Mouse (Mus musculus) megakaryocyte, embryonic 14.5 days (primary cell): ENCODE measurements around the gene Mapkapk2. TPM values are rescaled to one million over a fixed set of nuclear protein-coding genes. Genes with fewer than 3 reads are reported as not detected.

ENCODE experiments used
- H3K27me3 ChIP-seq: replicated peaks from 2 replicates; pipeline ENCODE3; 2012; ENCODE audit warnings: inconsistent platforms
- H3K36me3 ChIP-seq: replicated peaks from 2 replicates; pipeline ENCODE3; 2012; ENCODE audit warnings: low read length, inconsistent platforms, mixed read lengths
- H3K4me1 ChIP-seq: 2 replicates; pipeline ENCODE4 v1.6.1; 2012; ENCODE audit warnings: inconsistent platforms
- H3K4me3 ChIP-seq: replicated peaks from 2 replicates; pipeline ENCODE3; 2012; ENCODE audit warnings: moderate library complexity, mild to moderate bottlenecking, inconsistent platforms
- H3K9me3 ChIP-seq: 2 replicates; pipeline ENCODE4 v1.6.1; 2012; ENCODE audit warnings: inconsistent platforms
- FLI1 ChIP-seq: IDR thresholded peaks from 2 replicates; pipeline ENCODE4 v1.6.1; 2012; ENCODE audit warnings: low read length, inconsistent platforms, mixed read lengths
- GATA1 ChIP-seq: IDR thresholded peaks from 3 replicates; pipeline ENCODE4 v1.6.1; 2012; ENCODE audit warnings: mixed read lengths, low read length, inconsistent platforms, borderline replicate concordance
- polyA plus RNA-seq: library from polyadenylated mRNA; stranded (reverse); fragments of >175 nt; gene quantifications from 2 replicates; pipeline ENCODE4 v1.2.3, GENCODE M21; 2012; ENCODE audit warnings: low replicate concordance; ENCODE audit not compliant: insufficient read depth

The Mapkapk2 gene
- polyA plus RNA-seq, 1 experiment, result 178 TPM

DNA sequence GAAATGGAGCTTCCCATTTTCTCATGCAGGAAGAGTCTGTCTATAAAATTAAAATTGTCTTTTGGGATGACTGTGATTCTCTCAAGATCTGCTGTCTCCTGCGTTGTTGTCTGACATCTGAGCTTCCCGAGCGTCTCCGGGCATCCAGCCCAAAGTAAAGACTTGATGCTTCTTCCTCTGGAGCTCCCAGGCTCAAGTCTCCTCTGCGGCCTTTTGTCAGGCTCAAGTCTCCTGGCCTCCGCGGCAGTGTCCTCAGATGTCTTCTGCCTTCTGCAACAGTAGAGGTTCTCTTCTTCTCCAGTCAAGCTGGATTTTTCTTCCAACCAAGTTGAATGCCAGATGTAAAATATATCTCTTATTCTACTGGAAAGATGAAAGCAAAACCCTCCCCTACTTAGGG lies 28.6 kb downstream of the Mapkapk2 start:
- Histone ChIP-seq H3K27me3 (no peaks in the 10 kb centered on the region), H3K9me3 (no peaks in the 10 kb centered on the region), H3K36me3 (peaks cover 58% of the 10 kb centered on the region), H3K4me1 (peaks cover 89% of the 10 kb centered on the region), H3K4me3 (no peak overlapping the region)
- TF ChIP-seq GATA1 (no peak), FLI1 (no peak)

DNA sequence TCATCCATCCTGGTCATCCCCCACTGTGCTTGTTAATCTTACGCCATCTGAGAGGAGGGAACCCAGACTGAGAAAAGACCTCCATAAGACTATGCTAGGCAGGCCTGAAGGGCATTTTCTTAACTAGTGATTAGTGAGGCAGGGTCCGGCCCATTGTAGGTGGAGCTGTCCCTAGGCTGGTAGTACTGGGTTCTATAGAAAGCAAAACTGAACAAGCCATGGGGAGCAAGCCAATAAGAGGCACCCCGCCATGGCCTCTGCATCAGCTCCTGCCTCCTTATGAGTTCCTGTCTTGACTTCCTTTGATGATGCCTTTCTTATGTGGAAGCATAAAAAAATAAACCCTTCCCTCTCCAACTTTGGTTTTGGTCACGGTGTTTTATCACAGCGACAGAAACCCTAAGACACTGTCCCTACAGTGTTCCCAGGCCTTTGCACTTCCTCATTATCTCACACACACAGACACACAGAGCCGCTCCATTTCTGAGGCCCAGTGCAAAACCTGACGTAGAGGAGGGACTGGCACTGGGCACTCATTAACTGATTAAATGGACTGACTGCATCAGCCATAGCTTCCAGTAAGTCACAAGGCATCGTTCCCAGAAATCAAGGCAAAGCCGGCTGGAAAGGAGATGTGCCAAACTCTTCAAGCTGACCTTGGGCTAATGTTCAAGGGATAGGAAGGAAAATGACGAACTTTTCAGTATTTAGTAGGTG lies 29.5 kb downstream of the Mapkapk2 start:
- no peaks in the 10 kb centered on the region for H3K27me3 ChIP-seq
- peaks cover 60% of the 10 kb centered on the region for H3K36me3 ChIP-seq
- no peak for TF ChIP-seq GATA1
- no peak for TF ChIP-seq FLI1
- peaks cover 89% of the 10 kb centered on the region for H3K4me1 ChIP-seq
- peak overlapping the region; percentile 80 for H3K4me3 ChIP-seq
- H3K9me3 ChIP-seq, result no peaks in the 10 kb centered on the region

DNA sequence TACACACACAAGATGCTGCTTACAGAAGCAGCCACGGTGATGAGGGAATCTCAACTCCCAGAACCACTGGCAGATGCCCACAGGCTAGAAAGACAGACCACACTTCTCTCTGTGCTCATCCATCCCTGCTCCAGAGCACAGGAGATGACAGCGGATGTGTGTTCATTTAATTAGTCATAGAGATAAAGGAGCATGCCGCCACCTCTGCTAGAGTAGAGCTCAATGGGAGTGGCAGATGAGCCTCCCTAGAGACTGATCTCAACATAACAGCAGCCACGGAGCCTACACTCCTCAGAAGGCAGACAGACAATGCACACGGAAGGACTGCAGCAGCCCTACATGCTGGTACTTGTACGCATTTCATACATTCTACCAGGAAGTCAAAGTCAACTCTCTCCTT lies 33.4 kb downstream of the Mapkapk2 start:
- H3K27me3 ChIP-seq, result no peaks in the 10 kb centered on the region

GRCm38 (mm10) chr1:131062821-131063220 lies 34.8 kb downstream of the Mapkapk2 start:
- Histone ChIP-seq H3K4me1 (peaks cover 91% of the 10 kb centered on the region), H3K36me3 (peaks cover 69% of the 10 kb centered on the region), H3K4me3 (peak overlapping the region; percentile 25), H3K9me3 (no peaks in the 10 kb centered on the region), H3K27me3 (no peaks in the 10 kb centered on the region)
- TF ChIP-seq GATA1, result no peak
- no peak for TF ChIP-seq FLI1

More for the DNA sequence above, 33.4 kb downstream of the Mapkapk2 start:
- Histone ChIP-seq H3K4me3 (peak overlapping the region; percentile 47), H3K4me1 (peaks cover 91% of the 10 kb centered on the region), H3K9me3 (no peaks in the 10 kb centered on the region), H3K36me3 (peaks cover 66% of the 10 kb centered on the region)
- no peak for TF ChIP-seq GATA1
- no peak for TF ChIP-seq FLI1

- peaks cover 85% of the 10 kb centered on the region for H3K4me1 ChIP-seq
- H3K27me3 ChIP-seq, result no peaks in the 10 kb centered on the region
- H3K4me3 ChIP-seq, result peak overlapping the region; percentile 38
- peaks cover 69% of the 10 kb centered on the region for H3K36me3 ChIP-seq
- no peak for TF ChIP-seq GATA1
- no peak for TF ChIP-seq FLI1
- no peaks in the 10 kb centered on the region for H3K9me3 ChIP-seq
Observed at GRCm38 (mm10) chr1:131061740-131062254, 35.8 kb downstream of the Mapkapk2 start.

- peaks cover 82% of the 10 kb centered on the region for H3K4me1 ChIP-seq
- peaks cover 75% of the 10 kb centered on the region for H3K36me3 ChIP-seq
- TF ChIP-seq FLI1, result no peak
- no peak for TF ChIP-seq GATA1
- no peaks in the 10 kb centered on the region for H3K27me3 ChIP-seq
- H3K9me3 ChIP-seq, result no peaks in the 10 kb centered on the region
- H3K4me3 ChIP-seq, result peak overlapping the region; percentile 73
Observed at GRCm38 (mm10) chr1:131060290-131061253, 37.1 kb downstream of the Mapkapk2 start.

DNA sequence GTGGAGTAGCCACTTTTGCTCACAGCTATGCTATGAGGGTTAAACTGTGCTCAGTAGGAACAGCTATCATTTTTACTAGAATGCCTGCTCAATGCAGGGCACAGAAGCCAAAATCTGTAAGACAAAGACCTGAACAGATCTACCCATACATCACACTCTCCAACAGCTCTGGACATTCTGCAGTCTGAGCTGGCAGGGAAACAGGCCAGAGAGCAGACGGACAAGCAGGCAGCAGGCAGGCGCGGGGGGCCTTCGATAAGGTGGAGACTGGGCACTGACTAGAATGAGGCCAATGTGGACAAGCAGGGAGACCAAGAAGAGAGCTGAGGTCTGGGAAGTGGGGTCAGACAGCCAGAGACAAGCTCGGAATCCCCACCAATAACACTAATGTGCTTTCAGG lies 37.8 kb downstream of the Mapkapk2 start:
- H3K36me3 ChIP-seq, result peaks cover 79% of the 10 kb centered on the region
- no peaks in the 10 kb centered on the region for H3K9me3 ChIP-seq
- no peak for TF ChIP-seq GATA1
- TF ChIP-seq FLI1, result no peak
- H3K27me3 ChIP-seq, result no peaks in the 10 kb centered on the region
- peak overlapping the region; percentile 64 for H3K4me3 ChIP-seq
- peaks cover 78% of the 10 kb centered on the region for H3K4me1 ChIP-seq

DNA sequence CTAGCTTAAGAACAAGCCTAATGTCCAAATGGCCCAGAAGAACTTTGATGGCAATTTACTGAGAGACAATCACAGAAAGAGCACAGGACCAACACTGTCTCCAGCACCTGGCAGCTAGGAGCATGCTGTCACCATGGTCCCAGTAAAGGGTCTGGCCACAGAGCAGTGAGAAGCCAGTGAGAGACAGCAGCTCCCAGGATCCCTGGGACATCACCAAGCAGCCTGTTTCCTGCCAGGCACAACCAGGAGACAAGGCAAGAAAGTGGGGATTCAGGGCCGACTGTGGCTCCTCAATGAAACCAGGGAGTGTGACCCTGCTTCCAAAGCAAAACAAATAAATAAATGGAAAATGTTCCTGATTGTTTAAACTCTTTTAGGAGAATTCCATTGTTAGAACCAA lies 38.2 kb downstream of the Mapkapk2 start:
- peak overlapping the region; percentile 35 for H3K4me3 ChIP-seq
- peaks cover 75% of the 10 kb centered on the region for H3K4me1 ChIP-seq
- no peaks in the 10 kb centered on the region for H3K9me3 ChIP-seq
- peaks cover 80% of the 10 kb centered on the region for H3K36me3 ChIP-seq
- H3K27me3 ChIP-seq, result no peaks in the 10 kb centered on the region
- no peak for TF ChIP-seq FLI1
- no peak for TF ChIP-seq GATA1

DNA sequence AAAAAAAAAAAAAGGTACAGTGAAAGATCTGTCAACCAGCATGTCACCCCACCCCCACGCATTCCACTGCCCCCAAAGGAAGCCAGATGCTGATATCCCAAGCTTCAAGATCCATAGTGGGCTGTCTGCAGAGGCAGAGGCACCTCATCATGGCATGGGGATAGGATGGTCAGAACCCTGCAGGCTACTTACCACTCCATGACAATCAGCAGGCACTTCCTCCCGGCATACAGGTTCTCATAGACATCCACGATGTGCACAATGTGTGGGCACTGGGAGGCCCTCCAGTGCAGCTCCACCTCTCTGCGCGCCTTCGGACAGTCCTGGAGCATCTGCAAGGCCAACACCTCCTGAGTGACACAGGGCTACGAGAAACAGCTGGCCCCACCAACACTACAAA lies 39.2 kb downstream of the Mapkapk2 start:
- no peak for TF ChIP-seq FLI1
- TF ChIP-seq GATA1, result no peak
- Histone ChIP-seq H3K4me1 (peaks cover 75% of the 10 kb centered on the region), H3K36me3 (peaks cover 83% of the 10 kb centered on the region)

More for the DNA sequence above, 39.2 kb downstream of the Mapkapk2 start:
- Histone ChIP-seq H3K27me3 (no peaks in the 10 kb centered on the region), H3K9me3 (no peaks in the 10 kb centered on the region), H3K4me3 (no peak overlapping the region)
